Mouse (Mus musculus): Measurements from ENCODE around the gene Ercc8. TPM values are rescaled to one million over a fixed set of nuclear protein-coding genes. Genes with fewer than 3 reads are reported as not detected.

Ercc8 gene
- polyA plus RNA-seq, 1 experiment from 2014 or later, result 32.0 TPM

- ATAC-seq, result no peak
- Histone ChIP-seq H3K4me1 (ENCODE audit: control insufficient read depth, insufficient read depth, low read length) (no peaks in the 10 kb centered on the region), H3K27me3 (ENCODE audit: control insufficient read depth, insufficient read depth, low read depth, low read length) (no peaks in the 10 kb centered on the region), H3K4me2 (ENCODE audit: low read length) (no peak overlapping the region), H3K9ac (ENCODE audit: low read depth, low read length) (no peak overlapping the region), H3K9me3 (replicated peaks; ENCODE audit: control insufficient read depth, low read length, poor library complexity, severe bottlenecking) (no peaks in the 10 kb centered on the region), H3K4me3 (ENCODE audit: low read depth, low read length) (no peak overlapping the region), H3K27ac (ENCODE audit: low read length) (no peak overlapping the region), H3K36me3 (ENCODE audit: control insufficient read depth, insufficient read depth, low read length) (no peaks in the 10 kb centered on the region)
- WGBS, result 95% methylated on average over 1 of the region's 1 CpGs
These were observed 11.5 kb downstream of the Ercc8 start for GRCm38 (mm10) chr13:108170002-108170401.

DNA sequence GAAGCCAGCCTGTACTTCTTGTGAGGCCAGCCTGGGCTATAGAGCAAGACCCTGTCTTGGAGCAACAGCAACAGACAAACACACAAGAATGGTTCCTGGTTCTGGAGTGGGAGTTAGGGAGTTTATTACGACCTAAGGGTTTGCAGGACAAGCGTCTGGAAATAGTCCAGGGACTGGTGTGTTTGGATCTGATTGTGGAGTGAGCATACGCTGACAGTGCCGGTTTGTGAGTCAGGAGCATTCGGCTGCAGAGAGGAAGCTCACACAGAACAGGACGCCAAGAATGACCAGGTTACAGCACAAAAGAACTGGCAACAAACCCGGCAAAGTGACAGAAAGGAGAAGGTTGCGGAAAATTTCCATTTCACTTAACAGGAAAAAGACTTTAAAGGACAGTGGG lies 12.0 kb downstream of the Ercc8 start:
- ATAC-seq, result no peak
- H3K9ac ChIP-seq (ENCODE audit: low read depth, low read length), result no peak overlapping the region
- H3K4me2 ChIP-seq (ENCODE audit: low read length), result no peak overlapping the region
- H3K4me1 ChIP-seq (ENCODE audit: control insufficient read depth, insufficient read depth, low read length), result no peaks in the 10 kb centered on the region
- no peak overlapping the region for H3K4me3 ChIP-seq (ENCODE audit: low read depth, low read length)
- H3K9me3 ChIP-seq (replicated peaks; ENCODE audit: control insufficient read depth, low read length, poor library complexity, severe bottlenecking), result no peaks in the 10 kb centered on the region
- WGBS, result 93% methylated on average over 8 of the region's 8 CpGs
- no peak overlapping the region for H3K27ac ChIP-seq (ENCODE audit: low read length)
- no peaks in the 10 kb centered on the region for H3K36me3 ChIP-seq (ENCODE audit: control insufficient read depth, insufficient read depth, low read length)
- no peaks in the 10 kb centered on the region for H3K27me3 ChIP-seq (ENCODE audit: control insufficient read depth, insufficient read depth, low read depth, low read length)

DNA sequence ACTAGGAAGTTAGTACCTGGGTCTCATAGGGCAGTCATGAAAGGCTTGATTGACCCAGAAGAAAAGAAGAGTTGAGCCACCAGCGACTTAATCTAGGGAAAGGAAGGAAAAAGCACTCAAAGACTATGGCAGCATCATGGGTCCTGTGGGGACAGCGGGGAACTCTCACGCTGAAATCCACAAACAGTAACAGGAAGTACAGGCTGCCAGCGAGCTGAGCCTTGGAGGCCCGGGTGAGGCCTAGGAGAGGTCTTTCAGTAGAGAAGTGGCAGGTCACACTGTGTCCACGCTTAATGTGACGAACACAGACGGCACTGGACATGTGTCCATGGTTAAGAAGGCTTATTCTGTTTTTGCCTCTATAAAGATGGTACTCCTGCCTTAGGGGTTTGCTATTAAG lies 21.1 kb downstream of the Ercc8 start:
- ATAC-seq, result no peak
- Histone ChIP-seq H3K27me3 (ENCODE audit: control insufficient read depth, insufficient read depth, low read depth, low read length) (no peaks in the 10 kb centered on the region), H3K4me2 (ENCODE audit: low read length) (no peak overlapping the region), H3K27ac (ENCODE audit: low read length) (no peak overlapping the region), H3K9ac (ENCODE audit: low read depth, low read length) (no peak overlapping the region), H3K4me3 (ENCODE audit: low read depth, low read length) (no peak overlapping the region), H3K36me3 (ENCODE audit: control insufficient read depth, insufficient read depth, low read length) (peaks cover 21% of the 10 kb centered on the region), H3K9me3 (replicated peaks; ENCODE audit: control insufficient read depth, low read length, poor library complexity, severe bottlenecking) (no peaks in the 10 kb centered on the region), H3K4me1 (ENCODE audit: control insufficient read depth, insufficient read depth, low read length) (no peaks in the 10 kb centered on the region)
- 83% methylated on average over 8 of the region's 8 CpGs for WGBS

GRCm38 (mm10) chr13:108180821-108181220 lies 22.3 kb downstream of the Ercc8 start:
- WGBS, result 87% methylated on average over 5 of the region's 5 CpGs
- peaks cover 28% of the 10 kb centered on the region for H3K36me3 ChIP-seq (ENCODE audit: control insufficient read depth, insufficient read depth, low read length)
- H3K27me3 ChIP-seq (ENCODE audit: control insufficient read depth, insufficient read depth, low read depth, low read length), result no peaks in the 10 kb centered on the region
- H3K9ac ChIP-seq (ENCODE audit: low read depth, low read length), result no peak overlapping the region
- no peak overlapping the region for H3K4me3 ChIP-seq (ENCODE audit: low read depth, low read length)
- H3K4me2 ChIP-seq (ENCODE audit: low read length), result no peak overlapping the region
- H3K4me1 ChIP-seq (ENCODE audit: control insufficient read depth, insufficient read depth, low read length), result no peaks in the 10 kb centered on the region
- no peaks in the 10 kb centered on the region for H3K9me3 ChIP-seq (replicated peaks; ENCODE audit: control insufficient read depth, low read length, poor library complexity, severe bottlenecking)
- no peak for ATAC-seq
- H3K27ac ChIP-seq (ENCODE audit: low read length), result no peak overlapping the region

DNA sequence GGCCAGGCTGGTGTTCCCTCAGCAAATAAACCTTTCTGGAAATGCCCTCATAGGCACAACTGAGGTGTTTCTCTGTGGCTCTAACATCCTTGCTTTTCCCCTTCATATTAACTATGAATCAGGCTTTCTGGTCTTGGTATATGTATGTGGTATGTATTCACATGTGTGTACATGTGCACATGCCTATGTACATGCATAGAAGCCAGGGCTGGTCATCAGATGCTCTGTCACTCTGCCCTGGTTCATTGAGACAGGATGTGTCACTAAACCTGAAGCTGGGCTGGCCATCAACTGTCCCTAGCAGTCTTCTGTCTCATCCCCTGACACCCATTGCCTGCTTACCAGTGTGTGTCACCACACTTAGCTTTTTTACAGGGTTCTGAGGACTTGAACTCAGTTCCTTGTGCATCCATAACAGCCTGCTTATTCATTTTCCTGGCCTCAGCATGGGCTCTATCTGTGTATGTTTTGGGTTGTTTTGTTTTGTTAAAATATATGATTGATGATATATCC lies 26.3 kb downstream of the Ercc8 start:
- H3K27ac ChIP-seq (ENCODE audit: low read length), result no peak overlapping the region
- H3K36me3 ChIP-seq (ENCODE audit: control insufficient read depth, insufficient read depth, low read length), result peaks cover 21% of the 10 kb centered on the region
- no peaks in the 10 kb centered on the region for H3K9me3 ChIP-seq (replicated peaks; ENCODE audit: control insufficient read depth, low read length, poor library complexity, severe bottlenecking)
- no peak overlapping the region for H3K4me2 ChIP-seq (ENCODE audit: low read length)
- H3K4me1 ChIP-seq (ENCODE audit: control insufficient read depth, insufficient read depth, low read length), result no peaks in the 10 kb centered on the region
- no peak overlapping the region for H3K9ac ChIP-seq (ENCODE audit: low read depth, low read length)
- H3K4me3 ChIP-seq (ENCODE audit: low read depth, low read length), result no peak overlapping the region
- ATAC-seq, result no peak
- H3K27me3 ChIP-seq (ENCODE audit: control insufficient read depth, insufficient read depth, low read depth, low read length), result no peaks in the 10 kb centered on the region

- no peaks in the 10 kb centered on the region for H3K27me3 ChIP-seq (ENCODE audit: control insufficient read depth, insufficient read depth, low read depth, low read length)
- peaks cover 23% of the 10 kb centered on the region for H3K36me3 ChIP-seq (ENCODE audit: control insufficient read depth, insufficient read depth, low read length)
- no peak overlapping the region for H3K9ac ChIP-seq (ENCODE audit: low read depth, low read length)
- no peaks in the 10 kb centered on the region for H3K4me1 ChIP-seq (ENCODE audit: control insufficient read depth, insufficient read depth, low read length)
- ATAC-seq, result no peak
- H3K9me3 ChIP-seq (replicated peaks; ENCODE audit: control insufficient read depth, low read length, poor library complexity, severe bottlenecking), result no peaks in the 10 kb centered on the region
- H3K4me3 ChIP-seq (ENCODE audit: low read depth, low read length), result no peak overlapping the region
- WGBS, result 91% methylated on average over 3 of the region's 3 CpGs
- H3K27ac ChIP-seq (ENCODE audit: low read length), result no peak overlapping the region
- H3K4me2 ChIP-seq (ENCODE audit: low read length), result no peak overlapping the region
These were observed 27.0 kb downstream of the Ercc8 start for GRCm38 (mm10) chr13:108185530-108185929.

DNA sequence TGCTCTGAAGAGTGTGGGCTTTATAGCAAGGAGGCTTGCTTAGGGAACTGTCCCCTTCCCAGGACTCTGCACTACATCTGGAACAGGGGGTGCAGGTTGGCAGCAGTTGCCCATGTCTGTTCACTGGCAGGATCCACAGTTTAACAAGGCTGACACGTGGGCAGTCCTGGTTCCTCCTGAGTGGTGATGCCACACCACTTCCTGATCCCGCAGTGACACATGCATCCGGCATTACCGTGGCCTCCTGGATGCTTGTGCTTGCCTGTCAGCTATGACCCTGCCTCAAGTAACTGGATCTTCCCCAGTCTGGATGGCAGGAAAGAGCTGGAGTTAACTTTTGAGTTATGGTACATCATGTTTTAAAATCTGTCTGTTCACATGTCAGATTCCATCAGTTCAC lies 29.5 kb downstream of the Ercc8 start:
- H3K4me3 ChIP-seq (ENCODE audit: low read depth, low read length), result no peak overlapping the region
- H3K9me3 ChIP-seq (replicated peaks; ENCODE audit: control insufficient read depth, low read length, poor library complexity, severe bottlenecking), result no peaks in the 10 kb centered on the region
- ATAC-seq, result no peak
- H3K4me1 ChIP-seq (ENCODE audit: control insufficient read depth, insufficient read depth, low read length), result no peaks in the 10 kb centered on the region
- H3K27me3 ChIP-seq (ENCODE audit: control insufficient read depth, insufficient read depth, low read depth, low read length), result no peaks in the 10 kb centered on the region
- 95% methylated on average over 4 of the region's 4 CpGs for WGBS
- H3K9ac ChIP-seq (ENCODE audit: low read depth, low read length), result no peak overlapping the region
- H3K36me3 ChIP-seq (ENCODE audit: control insufficient read depth, insufficient read depth, low read length), result peaks cover 15% of the 10 kb centered on the region
- H3K4me2 ChIP-seq (ENCODE audit: low read length), result no peak overlapping the region
- no peak overlapping the region for H3K27ac ChIP-seq (ENCODE audit: low read length)

DNA sequence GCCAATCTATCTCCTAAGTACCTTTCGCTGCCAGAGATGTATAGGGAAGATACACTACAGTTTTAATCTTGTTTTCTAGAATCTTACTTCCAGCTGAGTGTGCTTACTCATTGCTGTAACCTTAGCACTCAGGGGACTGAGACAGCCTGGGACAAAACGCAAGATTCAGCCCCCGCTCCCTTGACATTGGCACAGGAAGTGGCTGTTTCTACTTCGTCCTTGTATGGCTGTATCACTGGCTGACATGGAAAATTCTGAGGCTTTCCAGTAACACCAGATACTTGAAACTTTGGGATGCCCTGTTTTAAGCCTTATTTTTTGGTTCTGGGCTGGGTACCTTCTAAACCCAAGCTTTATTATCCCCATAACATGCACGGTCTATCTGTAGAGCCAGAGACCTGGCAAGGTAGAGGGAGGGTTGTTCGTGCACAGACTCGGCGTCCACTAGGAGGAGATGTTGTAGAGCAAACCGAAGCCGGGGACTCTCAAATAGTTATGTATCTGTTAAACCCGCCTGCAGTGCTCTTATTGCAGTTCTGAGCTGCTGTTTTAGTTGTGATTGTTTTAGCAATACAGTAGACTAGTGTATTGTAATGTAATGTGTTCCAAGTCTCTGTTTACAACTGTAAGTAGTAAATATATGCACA lies 32.7 kb downstream of the Ercc8 start:
- Histone ChIP-seq H3K4me2 (ENCODE audit: low read length) (no peak overlapping the region), H3K4me1 (ENCODE audit: control insufficient read depth, insufficient read depth, low read length) (no peaks in the 10 kb centered on the region), H3K9me3 (replicated peaks; ENCODE audit: control insufficient read depth, low read length, poor library complexity, severe bottlenecking) (no peaks in the 10 kb centered on the region), H3K36me3 (ENCODE audit: control insufficient read depth, insufficient read depth, low read length) (peaks cover 14% of the 10 kb centered on the region), H3K9ac (ENCODE audit: low read depth, low read length) (no peak overlapping the region), H3K27ac (ENCODE audit: low read length) (no peak overlapping the region), H3K27me3 (ENCODE audit: control insufficient read depth, insufficient read depth, low read depth, low read length) (no peaks in the 10 kb centered on the region), H3K4me3 (ENCODE audit: low read depth, low read length) (no peak overlapping the region)
- peak; percentile 70; the same call in 1 of the 2 replicates for ATAC-seq
- 63% methylated on average over 11 of the region's 11 CpGs for WGBS

- ATAC-seq, result no peak
- WGBS, result 96% methylated on average over 6 of the region's 6 CpGs
- no peak overlapping the region for H3K4me2 ChIP-seq (ENCODE audit: low read length)
- peaks cover 6% of the 10 kb centered on the region; the same call in 1 of the 2 replicates for H3K36me3 ChIP-seq (ENCODE audit: control insufficient read depth, insufficient read depth, low read length)
- H3K4me1 ChIP-seq (ENCODE audit: control insufficient read depth, insufficient read depth, low read length), result no peaks in the 10 kb centered on the region
- H3K4me3 ChIP-seq (ENCODE audit: low read depth, low read length), result no peak overlapping the region
- H3K27ac ChIP-seq (ENCODE audit: low read length), result no peak overlapping the region
- no peaks in the 10 kb centered on the region for H3K9me3 ChIP-seq (replicated peaks; ENCODE audit: control insufficient read depth, low read length, poor library complexity, severe bottlenecking)
- no peak overlapping the region for H3K9ac ChIP-seq (ENCODE audit: low read depth, low read length)
- no peaks in the 10 kb centered on the region for H3K27me3 ChIP-seq (ENCODE audit: control insufficient read depth, insufficient read depth, low read depth, low read length)
These were observed 36.9 kb downstream of the Ercc8 start for GRCm38 (mm10) chr13:108195474-108195873.
